Mouse (Mus musculus): ENCODE results near the gene Tnnt3.

The Tnnt3 gene

GRCm38 (mm10) chr7:142498575-142498974 lies at the start of gene Tnnt3:
Tnnt3 (plus strand) TSS chr7:142498836.
- no peak for DNase-seq (ENCODE audit: low spot score in 2 of 2)

GRCm38 (mm10) chr7:142449038-142449617 lies 49.5 kb upstream of the Tnnt3 start:
- no peak for DNase-seq (ENCODE audit: low spot score in 2 of 2)

- no peak for DNase-seq (ENCODE audit: low spot score in 2 of 2)
These were observed 43.9 kb upstream of the Tnnt3 start for GRCm38 (mm10) chr7:142454706-142455105.

- no peak for DNase-seq (ENCODE audit: low spot score in 2 of 2)
These were observed 43.4 kb upstream of the Tnnt3 start for GRCm38 (mm10) chr7:142455251-142455650.

- no peak for DNase-seq (ENCODE audit: low spot score in 2 of 2)
These were observed 41.8 kb upstream of the Tnnt3 start for GRCm38 (mm10) chr7:142456806-142457205.

GRCm38 (mm10) chr7:142457227-142457811 lies 41.3 kb upstream of the Tnnt3 start:
- DNase-seq (ENCODE audit: low spot score in 2 of 2) = no peak

- no peak for DNase-seq (ENCODE audit: low spot score in 2 of 2)
These were observed 40.6 kb upstream of the Tnnt3 start for GRCm38 (mm10) chr7:142458026-142458425.

GRCm38 (mm10) chr7:142458676-142459298 lies 39.8 kb upstream of the Tnnt3 start:
- no peak for DNase-seq (ENCODE audit: low spot score in 2 of 2)

- peak in 1 of 2 experiments; percentile 0 for DNase-seq (ENCODE audit: low spot score in 2 of 2)
These were observed 39.3 kb upstream of the Tnnt3 start for GRCm38 (mm10) chr7:142459299-142459691.

GRCm38 (mm10) chr7:142460636-142461077 lies 38.0 kb upstream of the Tnnt3 start, which contains the start of gene Lsp1:
Lsp1 (plus strand) TSS chr7:142460809.
- DNase-seq (ENCODE audit: low spot score in 2 of 2) = no peak

GRCm38 (mm10) chr7:142461446-142461845 lies 37.2 kb upstream of the Tnnt3 start:
- no peak for DNase-seq (ENCODE audit: low spot score in 2 of 2)

- no peak for DNase-seq (ENCODE audit: low spot score in 2 of 2)
These were observed 36.4 kb upstream of the Tnnt3 start for GRCm38 (mm10) chr7:142462190-142462589.

GRCm38 (mm10) chr7:142462594-142463078 lies 36.0 kb upstream of the Tnnt3 start:
- DNase-seq (ENCODE audit: low spot score in 2 of 2) = no peak

- DNase-seq (ENCODE audit: low spot score in 2 of 2) = no peak
These were observed 28.4 kb upstream of the Tnnt3 start for GRCm38 (mm10) chr7:142470171-142470691.

- DNase-seq (ENCODE audit: low spot score in 2 of 2) = peak in 1 of 2 experiments; percentile 69
These were observed 27.7 kb upstream of the Tnnt3 start for GRCm38 (mm10) chr7:142470808-142471413.

- DNase-seq (ENCODE audit: low spot score in 2 of 2) = no peak
These were observed 27.2 kb upstream of the Tnnt3 start for GRCm38 (mm10) chr7:142471414-142471861.

GRCm38 (mm10) chr7:142471884-142472570 lies 26.6 kb upstream of the Tnnt3 start:
- DNase-seq (ENCODE audit: low spot score in 2 of 2) = no peak

GRCm38 (mm10) chr7:142472936-142473335 lies 25.7 kb upstream of the Tnnt3 start:
- DNase-seq (ENCODE audit: low spot score in 2 of 2) = no peak

- DNase-seq (ENCODE audit: low spot score in 2 of 2) = no peak
These were observed 25.2 kb upstream of the Tnnt3 start for GRCm38 (mm10) chr7:142473476-142473875.

GRCm38 (mm10) chr7:142474799-142475198 lies 23.8 kb upstream of the Tnnt3 start:
- DNase-seq (ENCODE audit: low spot score in 2 of 2) = peak in 1 of 2 experiments; percentile 71

- DNase-seq (ENCODE audit: low spot score in 2 of 2) = no peak
These were observed 23.0 kb upstream of the Tnnt3 start for GRCm38 (mm10) chr7:142475641-142476040.

GRCm38 (mm10) chr7:142476271-142476670 lies 22.4 kb upstream of the Tnnt3 start:
- no peak for DNase-seq (ENCODE audit: low spot score in 2 of 2)

Measured in urinary bladder, adult 18-20 months (tissue).